Mouse (Mus musculus): ENCODE results near the gene Ntan1.
"Not testable (repeated sequence)": the region's sequence is repeated elsewhere in the genome, so short reads cannot be mapped to it uniquely, and the experiment has no call there.

The Ntan1 gene

DNA sequence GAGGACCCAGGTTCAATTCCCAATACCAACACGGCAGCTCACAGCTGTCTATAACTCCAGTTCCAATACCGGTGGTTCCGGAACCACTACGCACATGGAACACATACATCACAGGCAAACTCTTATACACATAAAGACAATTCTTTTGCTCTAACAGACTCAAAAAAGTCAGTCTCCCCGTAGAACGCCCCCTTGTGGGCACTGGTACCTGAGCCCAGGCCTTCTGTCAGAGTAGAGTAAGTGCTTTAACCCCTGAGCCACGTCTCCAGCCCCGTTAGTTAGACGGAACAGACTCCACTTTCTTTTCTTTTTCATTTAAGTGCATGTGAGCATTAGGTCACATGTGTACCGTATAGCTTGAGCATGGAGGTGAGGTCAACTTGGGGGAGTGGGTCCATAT is 11.8 kb downstream of the Ntan1 start:
- DNase-seq (ENCODE audit: low read depth in 2 of 2, low spot score in 2 of 2), result peak in 1 of 2 experiments; percentile 6

DNA sequence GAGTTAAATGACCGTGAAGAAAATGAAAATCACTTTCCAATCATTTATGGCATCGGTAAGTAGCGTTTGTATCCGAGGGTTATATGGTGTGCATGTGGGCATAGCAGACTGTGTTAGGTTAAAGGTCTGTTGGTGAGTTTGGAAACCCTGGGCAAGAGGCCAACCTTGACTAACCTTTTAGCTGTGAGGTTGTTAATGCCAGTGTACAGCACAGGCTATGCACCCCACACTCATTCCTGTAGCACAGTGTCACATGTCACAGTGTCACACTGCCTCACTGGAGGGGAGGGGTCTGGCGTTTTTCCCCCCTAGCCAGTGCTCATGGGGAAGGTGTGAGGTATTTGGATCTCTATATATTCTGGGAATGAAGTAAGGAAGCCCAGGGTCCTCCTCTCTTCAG is 13.0 kb downstream of the Ntan1 start:
- DNase-seq (ENCODE audit: low read depth in 2 of 2, low spot score in 2 of 2), result no peak

- DNase-seq (ENCODE audit: low read depth in 2 of 2, low spot score in 2 of 2), result no peak
Measured at GRCm38 (mm10) chr16:13834382-13834781, 15.7 kb downstream of the Ntan1 start.

DNA sequence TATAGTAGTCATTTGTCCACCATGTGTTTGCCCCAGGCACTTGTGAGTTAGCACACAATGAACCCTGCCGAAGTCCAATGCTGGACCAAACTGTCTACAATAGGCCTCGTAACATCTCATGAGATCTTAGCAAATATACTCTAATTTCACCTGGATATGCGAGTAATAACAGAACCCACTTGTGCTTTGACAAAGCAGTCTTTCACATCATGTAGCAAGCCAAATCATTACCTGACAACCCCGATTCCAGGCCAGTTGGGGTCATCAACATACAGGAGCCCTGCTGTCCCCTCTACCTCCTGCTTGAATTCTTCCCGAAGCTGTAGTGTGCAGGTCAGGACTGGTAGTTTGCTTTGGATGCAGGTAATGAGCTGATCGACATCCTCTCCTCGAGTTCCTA is 21.4 kb downstream of the Ntan1 start:
- DNase-seq (ENCODE audit: low read depth in 2 of 2, low spot score in 2 of 2), result no peak

DNA sequence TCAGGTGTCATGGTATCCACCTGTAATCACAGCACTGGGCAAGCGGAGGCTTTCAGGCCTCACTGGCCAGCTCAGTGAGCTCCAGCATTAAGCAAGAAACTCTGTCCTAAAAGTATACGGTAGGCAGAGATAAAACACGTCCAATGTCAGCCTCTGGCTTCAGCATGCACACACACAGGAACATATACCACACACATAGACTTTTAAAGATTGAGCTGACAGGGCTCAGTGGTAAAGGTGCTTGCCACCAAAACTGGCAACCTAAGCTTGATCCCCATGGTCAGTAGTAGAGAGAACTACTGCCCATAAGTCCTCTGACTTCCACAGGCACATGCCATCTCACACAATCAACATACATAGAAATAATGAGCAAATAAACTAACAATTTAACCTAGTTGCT is 22.3 kb downstream of the Ntan1 start:
- DNase-seq (ENCODE audit: low read depth in 2 of 2, low spot score in 2 of 2), result no peak

DNA sequence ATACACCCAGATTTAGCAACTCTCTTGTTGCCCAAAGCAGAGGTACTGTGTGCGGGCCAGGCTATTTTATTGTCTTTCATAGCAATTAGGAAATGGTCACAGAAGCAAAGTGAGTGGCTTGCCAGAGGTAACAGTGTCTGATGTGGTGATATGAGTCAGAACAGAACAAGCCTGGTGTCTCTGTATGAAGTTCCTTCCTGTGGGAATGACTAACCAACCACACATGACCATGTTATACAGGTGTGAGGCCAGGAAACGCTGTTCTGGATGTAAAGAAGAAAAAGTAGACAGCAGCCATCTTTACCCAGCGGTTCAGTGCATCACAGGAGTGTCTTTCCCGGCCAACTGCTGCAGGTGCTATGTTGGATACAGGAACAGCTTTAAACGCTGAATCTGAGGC is 26.4 kb downstream of the Ntan1 start:
- no peak for DNase-seq (ENCODE audit: low read depth in 2 of 2, low spot score in 2 of 2)

DNA sequence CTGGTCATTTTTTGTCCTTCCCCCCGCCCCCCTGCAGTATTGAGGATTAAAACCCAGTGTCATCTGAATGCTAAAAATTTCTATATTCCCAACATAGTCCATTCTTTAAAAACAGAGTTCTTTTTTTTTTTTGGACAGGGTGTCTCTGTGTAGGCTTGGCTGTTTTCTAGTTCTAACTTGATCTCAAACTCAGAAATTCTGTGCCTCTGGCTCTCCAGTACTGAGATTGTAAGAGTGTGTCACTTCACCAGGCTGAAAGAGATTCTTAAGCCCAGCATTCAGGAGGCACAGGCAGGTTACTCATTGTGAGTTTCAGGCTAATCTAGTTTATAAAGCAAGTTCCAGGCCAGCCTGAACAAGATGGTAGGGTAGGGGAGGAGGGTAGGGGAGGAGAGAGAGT is 28.0 kb downstream of the Ntan1 start:
- DNase-seq (ENCODE audit: low read depth in 2 of 2, low spot score in 2 of 2), result no peak

- no peak for DNase-seq (ENCODE audit: low read depth in 2 of 2, low spot score in 2 of 2)
Measured at GRCm38 (mm10) chr16:13848310-13848709, 29.7 kb downstream of the Ntan1 start.

DNA sequence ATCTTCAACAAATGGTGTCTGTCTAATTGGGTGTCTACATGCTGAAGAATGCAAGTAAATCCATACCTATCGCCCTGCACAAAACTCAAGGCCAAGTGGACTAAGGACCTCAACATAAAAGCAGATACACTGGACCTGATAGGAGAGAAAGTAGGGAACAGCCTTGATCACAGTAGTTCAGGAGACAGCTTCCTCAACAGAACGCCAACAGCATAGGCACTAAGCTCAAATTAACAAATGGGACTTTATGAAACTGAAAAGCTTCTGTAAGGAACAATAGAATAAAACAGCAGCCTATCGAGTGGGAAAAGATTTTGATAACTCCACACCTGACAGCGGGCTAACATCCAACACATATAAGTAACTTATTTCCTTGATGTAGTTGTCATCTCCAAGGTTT is 32.8 kb downstream of the Ntan1 start:
- no peak for DNase-seq (ENCODE audit: low read depth in 2 of 2, low spot score in 2 of 2)

DNA sequence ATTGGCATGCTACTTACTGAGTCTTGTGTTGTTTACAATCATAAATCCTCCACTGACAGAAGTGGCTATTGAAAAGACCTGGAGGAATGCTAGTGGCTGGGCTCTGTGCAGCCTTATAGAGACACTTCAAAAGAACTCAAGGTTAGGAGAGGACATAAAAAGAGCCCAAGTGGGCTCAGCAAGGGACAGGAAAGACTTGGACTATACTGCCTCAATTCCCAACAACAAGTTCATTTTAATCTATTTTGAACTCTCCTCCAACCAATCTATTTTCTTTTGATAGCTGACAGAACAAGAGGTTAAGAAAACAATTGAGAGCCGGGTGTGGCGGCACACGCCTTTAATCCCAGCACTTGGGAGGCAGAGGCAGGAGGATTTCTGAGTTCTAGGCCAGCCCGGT is 35.2 kb downstream of the Ntan1 start:
- no peak for DNase-seq (ENCODE audit: low read depth in 2 of 2, low spot score in 2 of 2)

DNA sequence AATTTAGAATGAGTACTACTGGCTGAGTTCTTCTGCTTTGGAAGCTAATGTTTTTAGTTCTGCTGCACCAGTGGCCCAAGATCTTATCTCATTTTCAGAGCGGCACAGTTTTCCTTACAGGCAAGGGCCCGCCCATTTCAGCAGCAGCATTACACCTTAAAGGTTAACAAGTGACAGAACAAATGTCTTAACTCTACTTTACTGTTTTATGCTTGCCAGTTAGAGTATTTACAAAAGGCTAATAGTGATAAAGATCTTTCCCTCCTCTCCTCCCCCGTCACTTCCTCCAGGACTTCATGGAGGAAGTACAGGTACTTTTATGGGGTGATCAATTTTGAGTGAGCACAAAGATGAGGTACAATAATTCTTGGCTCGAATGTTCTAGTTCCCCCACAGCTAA is 47.4 kb downstream of the Ntan1 start:
- no peak for DNase-seq (ENCODE audit: low read depth in 2 of 2, low spot score in 2 of 2)

GRCm38 (mm10) chr16:13866616-13867015 is 48.0 kb downstream of the Ntan1 start:
- DNase-seq (ENCODE audit: low read depth in 2 of 2, low spot score in 2 of 2), result no peak

DNA sequence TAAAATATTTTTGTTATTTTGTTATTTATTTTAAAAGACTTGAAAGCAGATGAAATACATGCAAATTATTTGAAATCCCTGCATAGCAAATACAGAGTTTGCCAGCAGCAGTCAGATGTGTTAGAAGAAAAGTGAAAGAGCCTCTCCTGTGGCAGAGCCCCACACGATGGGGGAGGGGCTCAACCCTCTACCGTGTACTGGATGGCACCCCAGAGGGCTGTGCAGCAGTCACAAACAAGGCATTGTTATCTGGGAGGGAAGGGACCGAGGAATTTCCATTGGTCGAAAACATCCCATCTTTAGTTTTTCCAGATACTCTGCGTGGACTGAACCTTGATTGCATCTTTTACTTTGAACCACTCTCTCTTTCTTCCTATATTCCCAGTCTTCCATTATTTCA is 48.8 kb downstream of the Ntan1 start:
- DNase-seq (ENCODE audit: low read depth in 2 of 2, low spot score in 2 of 2), result not testable (repeated sequence)

DNA sequence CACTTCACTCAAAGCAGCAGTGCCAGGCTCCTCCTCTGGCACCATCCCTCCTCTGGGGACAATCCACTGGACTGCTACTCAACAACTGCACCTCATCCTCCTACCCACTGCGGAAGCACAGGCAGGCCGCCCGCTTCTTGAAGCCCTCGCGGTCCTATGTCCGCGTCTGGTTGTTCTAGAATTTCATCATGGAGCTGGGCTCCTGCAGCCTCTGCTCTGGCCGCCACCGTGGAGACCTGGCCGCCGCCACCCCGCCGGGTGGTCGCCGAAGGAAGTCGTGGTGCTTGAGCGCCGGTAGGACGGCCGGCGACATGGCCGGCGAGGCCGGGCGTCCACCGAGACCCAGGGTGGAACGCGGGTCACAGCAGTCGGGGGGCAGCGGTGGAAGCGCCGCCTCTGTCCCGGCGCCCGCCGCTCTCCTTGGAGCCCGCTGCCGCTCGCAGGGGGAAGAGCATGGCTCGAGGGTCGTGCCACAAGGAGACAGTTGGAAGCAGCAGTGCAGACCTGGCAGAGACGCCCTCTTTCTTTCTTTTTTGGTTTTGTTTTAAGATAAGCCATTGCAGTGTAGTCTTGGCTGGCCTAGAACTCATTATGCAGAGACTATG is 49.4 kb downstream of the Ntan1 start:
- DNase-seq (ENCODE audit: low read depth in 2 of 2, low spot score in 2 of 2), result no peak

- DNase-seq (ENCODE audit: low read depth in 2 of 2, low spot score in 2 of 2), result no peak
Measured at GRCm38 (mm10) chr16:13875483-13875882, 56.8 kb downstream of the Ntan1 start.

DNA sequence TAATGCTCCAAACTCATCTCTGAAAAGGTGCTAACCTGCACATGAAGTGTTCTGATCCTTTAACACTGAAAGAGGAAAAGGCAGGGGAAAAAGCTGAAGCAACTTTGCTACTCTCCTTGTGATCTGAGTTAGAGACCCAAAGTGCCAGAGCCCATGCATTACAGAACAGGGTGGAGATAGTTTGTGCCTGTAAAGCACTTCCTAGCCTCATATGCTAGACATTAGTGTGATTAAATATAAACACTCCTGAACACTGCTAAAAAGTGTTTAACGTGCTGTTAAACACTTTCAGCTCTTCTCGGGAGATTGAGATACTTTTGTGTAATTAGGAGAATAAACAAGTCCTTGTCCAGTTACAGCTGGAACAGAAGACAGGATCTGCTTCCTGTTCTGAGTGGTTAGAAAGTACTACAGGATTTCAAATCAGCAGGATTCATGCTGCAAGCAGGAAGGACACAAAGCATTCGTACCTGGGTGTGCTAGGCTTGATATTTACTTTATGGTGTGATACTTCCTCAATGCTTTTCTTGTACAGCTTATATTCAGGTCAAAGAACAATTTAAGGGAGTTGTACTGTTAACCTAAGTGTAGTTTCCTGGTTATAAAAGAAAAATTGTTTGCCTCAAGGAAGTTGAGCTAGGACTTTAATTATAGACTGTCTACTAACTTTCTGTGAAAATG is 64.6 kb downstream of the Ntan1 start:
- DNase-seq (ENCODE audit: low read depth in 2 of 2, low spot score in 2 of 2), result no peak

All from CD8-positive naive resting alpha-beta T cell, adult 2 months (primary cell).